Mouse (Mus musculus): ENCODE data around the gene Ncdn.

DNA sequence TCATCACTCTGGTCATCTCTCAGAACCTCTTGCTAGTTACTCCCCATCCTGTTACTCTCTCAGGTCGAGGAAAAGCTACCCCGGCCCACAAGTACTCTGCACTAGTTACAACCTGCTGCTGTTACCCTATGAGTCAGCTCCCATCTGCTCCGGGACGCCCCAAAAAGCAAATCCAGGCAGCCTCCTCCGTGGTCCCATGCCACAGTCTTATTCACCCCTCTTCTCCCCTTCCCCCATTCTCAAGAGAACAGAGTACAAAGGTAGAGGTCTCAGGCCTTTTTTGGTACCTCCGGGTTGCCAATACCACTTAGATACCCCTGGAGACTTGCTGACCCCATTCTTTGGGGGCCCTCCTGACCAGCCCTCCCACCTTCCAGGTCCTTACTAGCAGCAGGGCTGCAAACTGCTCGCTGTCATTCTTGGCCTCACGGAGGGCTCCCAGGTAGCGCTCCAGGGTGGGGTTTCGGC lies 1.6 kb downstream of the Ncdn start:
- TF ChIP-seq CTCF (IDR thresholded peaks at IDR 0.05; ENCODE audit: insufficient read depth, low read length) (no peak), POLR2A (IDR thresholded peaks at IDR 0.05; ENCODE audit: borderline replicate concordance, extremely low read depth, low read depth, low read length) (no peak)
